Mouse (Mus musculus) heart, embryonic 14.5 days (tissue): ENCODE measurements at regions not wholly inside any gene's neighbourhood (a gene's known extent, or its start where the extent isn't known, plus 50 kb on each side); places are given as distances from the start of the nearest gene placed in this dataset.

Experiments used
- ATAC-seq: fragments of 200-750 bp; cut with Nextera tagmentation; 2 replicates; pipeline ENCODE4 v1.8.0; 2017; ENCODE audit warnings: low read depth, moderate TSS enrichment; ENCODE audit not compliant: insufficient number of reproducible peaks, insufficient read depth, low FRiP score
- H3K27ac ChIP-seq, 2 experiments: fragments of 200-500 bp in 1 of 2; fragments of 300-500 bp in 1 of 2; sonication (generic) in 1 of 2; replicated peaks in 1 of 2; 2 replicates each; pipeline ENCODE4 v1.5.1; 2012 to 2014; ENCODE audit warnings: low read depth in 2 of 2, low read length in 2 of 2, control low read depth in 1 of 2, mild to moderate bottlenecking in 1 of 2, mixed read lengths in 1 of 2; ENCODE audit not compliant: control insufficient read depth in 1 of 2, insufficient read depth in 1 of 2
- H3K27me3 ChIP-seq: fragments of 300-500 bp; sonication (generic); 2 replicates; pipeline ENCODE4 v1.6.1; 2014; ENCODE audit warnings: mild to moderate bottlenecking, low read length, control low read depth; ENCODE audit not compliant: control insufficient read depth, insufficient read depth
- H3K36me3 ChIP-seq: fragments of 300-500 bp; sonication (generic); 2 replicates; pipeline ENCODE4 v1.6.1; 2014; ENCODE audit warnings: mild to moderate bottlenecking, control low read depth, low read length, mixed read lengths; ENCODE audit not compliant: control insufficient read depth, insufficient read depth
- H3K4me1 ChIP-seq, 2 experiments: fragments of 200-500 bp in 1 of 2; fragments of 300-500 bp in 1 of 2; sonication (generic) in 1 of 2; 2 replicates each; pipeline ENCODE4 v1.6.1; 2012 to 2014; ENCODE audit warnings: low read length in 2 of 2, control low read depth in 1 of 2, mixed read lengths in 1 of 2; ENCODE audit not compliant: control insufficient read depth in 2 of 2, insufficient read depth in 2 of 2
- H3K4me2 ChIP-seq: fragments of 300-500 bp; sonication (generic); 2 replicates; pipeline ENCODE4 v1.6.1; 2014; ENCODE audit warnings: mild to moderate bottlenecking, low read length
- H3K4me3 ChIP-seq, 2 experiments: fragments of 200-500 bp in 1 of 2; fragments of 300-500 bp in 1 of 2; sonication (generic) in 1 of 2; 2 replicates each; pipeline ENCODE4 v1.5.1; 2012 to 2014; ENCODE audit warnings: low read length in 2 of 2, mild to moderate bottlenecking in 2 of 2, control low read depth in 1 of 2, low read depth in 1 of 2, moderate library complexity in 1 of 2; ENCODE audit not compliant: control insufficient read depth in 1 of 2, insufficient read depth in 1 of 2
- H3K9ac ChIP-seq: fragments of 300-500 bp; sonication (generic); 2 replicates; pipeline ENCODE4 v1.6.1; 2014; ENCODE audit warnings: mild to moderate bottlenecking, low read length
- H3K9me3 ChIP-seq: fragments of 300-500 bp; sonication (generic); 2 replicates; pipeline ENCODE4 v1.6.1; 2016; ENCODE audit warnings: low read length, control low read depth; ENCODE audit not compliant: control insufficient read depth
- WGBS: fragments of 180-500 bp; shearing (Covaris S2); extraction: QIAGEN DNeasy Blood & Tissue Kit; methylation state at CpG from one replicate; pipeline ENCODE4 v1.1.7; 2014; 5-methylcytosine and 5-hydroxymethylcytosine counted together

GRCm38 (mm10) chr9:30758121-30758520 lies 164.1 kb downstream of the Adamts15 start:
- no peak overlapping the region for H3K4me2 ChIP-seq
- H3K4me3 ChIP-seq, result no peak overlapping the region
- no peaks in the 10 kb centered on the region for H3K27me3 ChIP-seq
- H3K9me3 ChIP-seq, result no peaks in the 10 kb centered on the region
- no peak overlapping the region for H3K9ac ChIP-seq
- peaks cover 8 to 9% of the 10 kb centered on the region in 2 experiments for H3K4me1 ChIP-seq
- no peaks in the 10 kb centered on the region for H3K36me3 ChIP-seq
- whole genome bisulfite sequencing, result 92% methylated on average over 3 of the region's 3 CpGs
- no peak overlapping the region for H3K27ac ChIP-seq
- no peak for ATAC-seq

GRCm38 (mm10) chr9:30757406-30757805 lies 164.8 kb downstream of the Adamts15 start:
- no peaks in the 10 kb centered on the region for H3K27me3 ChIP-seq
- no peak overlapping the region for H3K4me2 ChIP-seq
- no peak for ATAC-seq
- no peak overlapping the region for H3K9ac ChIP-seq
- no peak overlapping the region for H3K4me3 ChIP-seq
- no peaks in the 10 kb centered on the region for H3K36me3 ChIP-seq
- H3K4me1 ChIP-seq, result peaks cover 1 to 2% of the 10 kb centered on the region in 2 experiments
- 65% methylated on average over 8 of the region's 8 CpGs for WGBS
- no peak overlapping the region for H3K27ac ChIP-seq
- no peaks in the 10 kb centered on the region for H3K9me3 ChIP-seq

GRCm38 (mm10) chr9:30756796-30757195 lies 165.5 kb downstream of the Adamts15 start:
- Histone ChIP-seq H3K27me3 (no peaks in the 10 kb centered on the region), H3K36me3 (no peaks in the 10 kb centered on the region), H3K9ac (no peak overlapping the region), H3K4me1 (no peaks in the 10 kb centered on the region), H3K4me2 (no peak overlapping the region), H3K4me3 (no peak overlapping the region), H3K27ac (no peak overlapping the region), H3K9me3 (no peaks in the 10 kb centered on the region)
- 91% methylated on average over 4 of the region's 4 CpGs for WGBS
- no peak for ATAC-seq

- ATAC-seq, result no peak
- Histone ChIP-seq H3K4me1 (no peaks in the 10 kb centered on the region), H3K4me3 (no peak overlapping the region), H3K27me3 (no peaks in the 10 kb centered on the region), H3K9ac (no peak overlapping the region), H3K9me3 (no peaks in the 10 kb centered on the region), H3K27ac (no peak overlapping the region), H3K4me2 (no peak overlapping the region), H3K36me3 (no peaks in the 10 kb centered on the region)
- WGBS, result 94% methylated on average over 1 of the region's 1 CpGs
Measured at GRCm38 (mm10) chr9:30755586-30755985, 166.7 kb downstream of the Adamts15 start.

- ATAC-seq, result no peak
- no peaks in the 10 kb centered on the region for H3K4me1 ChIP-seq
- no peak overlapping the region for H3K4me2 ChIP-seq
- H3K27ac ChIP-seq, result no peak overlapping the region
- H3K27me3 ChIP-seq, result no peaks in the 10 kb centered on the region
- 84% methylated on average over 5 of the region's 5 CpGs for WGBS
- no peak overlapping the region for H3K9ac ChIP-seq
- no peaks in the 10 kb centered on the region for H3K36me3 ChIP-seq
- no peak overlapping the region for H3K4me3 ChIP-seq
- H3K9me3 ChIP-seq, result no peaks in the 10 kb centered on the region
Measured at GRCm38 (mm10) chr9:30754826-30755225, 167.4 kb downstream of the Adamts15 start.

- Histone ChIP-seq H3K36me3 (no peaks in the 10 kb centered on the region), H3K4me3 (no peak overlapping the region), H3K27ac (no peak overlapping the region), H3K4me1 (peaks cover 3 to 4% of the 10 kb centered on the region in 2 experiments; a peak in 3 of 4 replicates), H3K4me2 (no peak overlapping the region), H3K9ac (no peak overlapping the region), H3K9me3 (no peaks in the 10 kb centered on the region), H3K27me3 (no peaks in the 10 kb centered on the region)
- 82% methylated on average over 9 of the region's 9 CpGs for WGBS
- ATAC-seq, result no peak
Measured at GRCm38 (mm10) chr9:30743471-30743870, 178.8 kb downstream of the Adamts15 start.

GRCm38 (mm10) chr9:30742471-30743098 lies 179.7 kb downstream of the Adamts15 start:
- no peak for ATAC-seq
- H3K27ac ChIP-seq, result no peak overlapping the region
- no peak overlapping the region for H3K9ac ChIP-seq
- no peaks in the 10 kb centered on the region for H3K27me3 ChIP-seq
- no peak overlapping the region for H3K4me2 ChIP-seq
- WGBS, result 69% methylated on average over 8 of the region's 8 CpGs
- H3K9me3 ChIP-seq, result no peaks in the 10 kb centered on the region
- H3K36me3 ChIP-seq, result no peaks in the 10 kb centered on the region
- peaks cover 3 to 4% of the 10 kb centered on the region in 2 experiments; a peak in 3 of 4 replicates for H3K4me1 ChIP-seq
- no peak overlapping the region for H3K4me3 ChIP-seq

- Histone ChIP-seq H3K4me3 (no peak overlapping the region), H3K36me3 (no peaks in the 10 kb centered on the region), H3K9me3 (no peaks in the 10 kb centered on the region), H3K27me3 (no peaks in the 10 kb centered on the region), H3K4me2 (no peak overlapping the region), H3K9ac (no peak overlapping the region), H3K27ac (no peak overlapping the region), H3K4me1 (peaks cover 2 to 7% of the 10 kb centered on the region in 2 experiments; a peak in 2 of 4 replicates)
- no peak for ATAC-seq
- 48% methylated on average over 2 of the region's 2 CpGs for WGBS
Measured at GRCm38 (mm10) chr9:30731687-30732086, 190.6 kb downstream of the Adamts15 start.
